Mouse (Mus musculus) ES-E14 (cell line): ENCODE data around the gene Etv5. TPM values are rescaled to one million over a fixed set of nuclear protein-coding genes. Genes with fewer than 3 reads are reported as not detected.
A peak's percentile ranks its signal among the peaks of the same experiment; 100 is the strongest.

Experiments
- DNase-seq: peaks from one replicate; pipeline ENCODE4 v3.0.0-alpha.2; 2013; ENCODE audit warnings: low read depth, low spot score
- H3K27ac ChIP-seq: 2 replicates; pipeline ENCODE4 v1.5.1; 2012; ENCODE audit warnings: low read depth, mild to moderate bottlenecking, low read length, moderate library complexity, mixed read lengths; ENCODE audit not compliant: poor library complexity, insufficient read depth, severe bottlenecking
- H3K36me3 ChIP-seq: 2 replicates; pipeline ENCODE4 v1.6.1; 2012; ENCODE audit warnings: mild to moderate bottlenecking, low read length, moderate library complexity, mixed read lengths; ENCODE audit not compliant: control insufficient read depth, poor library complexity, insufficient read depth, severe bottlenecking
- H3K4me1 ChIP-seq, 2 experiments: fragments of 150-350 bp in 1 of 2; sonication (generic) in 1 of 2; 2 replicates each; pipeline ENCODE4 v1.6.1; 2012; ENCODE audit warnings: low read length in 2 of 2, mild to moderate bottlenecking in 1 of 2, mixed read lengths in 1 of 2; ENCODE audit not compliant: control insufficient read depth in 2 of 2, insufficient read depth in 2 of 2, poor library complexity in 1 of 2
- H3K4me3 ChIP-seq, 2 experiments: fragments of 150-350 bp in 1 of 2; sonication (generic) in 1 of 2; 2 replicates each; pipeline ENCODE4 v1.5.1; 2012; ENCODE audit warnings: low read length in 2 of 2, low read depth in 1 of 2, mild to moderate bottlenecking in 1 of 2, mixed read lengths in 1 of 2; ENCODE audit not compliant: insufficient read depth in 1 of 2, poor library complexity in 1 of 2, severe bottlenecking in 1 of 2
- H3K9ac ChIP-seq: 2 replicates; pipeline ENCODE4 v1.6.1; 2012; ENCODE audit warnings: low read depth, mild to moderate bottlenecking, low read length, mixed read lengths; ENCODE audit not compliant: poor library complexity, insufficient read depth, severe bottlenecking
- H3K9me3 ChIP-seq: fragments of 150-350 bp; sonication (generic); 2 replicates; pipeline ENCODE4 v1.6.1; 2012; ENCODE audit warnings: low read depth, mild to moderate bottlenecking, low read length; ENCODE audit not compliant: control insufficient read depth, insufficient read depth
- CHD2 ChIP-seq: IDR thresholded peaks from 2 replicates; pipeline ENCODE4 v1.6.1; 2014; ENCODE audit warnings: mild to moderate bottlenecking, low read depth, low read length, inconsistent platforms
- HCFC1 ChIP-seq: IDR thresholded peaks from 2 replicates; pipeline ENCODE4 v1.6.1; 2012; ENCODE audit warnings: low read length, inconsistent platforms, borderline replicate concordance; ENCODE audit not compliant: insufficient read depth
- MAFK ChIP-seq: IDR thresholded peaks from 2 replicates; pipeline ENCODE4 v1.6.1; 2014; ENCODE audit warnings: mild to moderate bottlenecking, low read depth, low read length, inconsistent platforms; ENCODE audit not compliant: insufficient read depth
- ZC3H11A ChIP-seq: IDR thresholded peaks from 2 replicates; pipeline ENCODE4 v1.6.1; 2012; ENCODE audit warnings: low read depth, mild to moderate bottlenecking, inconsistent platforms, low read length, borderline replicate concordance
- ZNF384 ChIP-seq: IDR thresholded peaks from 2 replicates; pipeline ENCODE4 v1.6.1; 2012; ENCODE audit warnings: low read depth, low read length, inconsistent platforms
- in situ Hi-C, 2 experiments: fragments of 600-800 bp; cut with MboI; formaldehyde crosslinking; loops; one replicate each; pipeline ENCODE4 v1.15.1; 2025; ENCODE audit warnings: low sequenced_read_pairs in 2 of 2, inconsistent platforms in 1 of 2; ENCODE audit not compliant: unreplicated experiment in 2 of 2
- total RNA-seq: library from RNA; depleted of rRNA; stranded (reverse); fragments of 300-350 nt; gene quantifications from 2 replicates; pipeline ENCODE4 v1.2.3, GENCODE M21; 2012

Gene Etv5
- total RNA-seq, 1 experiment = 136 TPM

GRCm38 (mm10) chr16:22411764-22412163, 27.8 kb downstream of the Etv5 start:
- Histone ChIP-seq H3K36me3 (peaks cover 33% of the 10 kb centered on the region), H3K27ac (peak overlapping the region; percentile 97), H3K9ac (peak overlapping the region; percentile 50), H3K9me3 (no peaks in the 10 kb centered on the region), H3K4me3 (peak overlapping the region; percentile 61 to 69), H3K4me1 (peaks cover 19 to 32% of the 10 kb centered on the region in 2 experiments)
- in situ Hi-C loops = loop anchor here in 1 of 2 experiments (25.0 kb wide), 1 partner anchor 701 kb away; the partner anchor contains the start of gene Eif4a2
- no peak for DNase-seq
- TF ChIP-seq ZC3H11A = no peak

GRCm38 (mm10) chr16:22410000-22410399, 29.5 kb downstream of the Etv5 start:
- DNase-seq = no peak
- Histone ChIP-seq H3K36me3 (peaks cover 43% of the 10 kb centered on the region), H3K9ac (peak overlapping the region; percentile 68; the same call in 1 of the 2 replicates), H3K4me1 (peaks cover 10 to 25% of the 10 kb centered on the region in 2 experiments), H3K9me3 (no peaks in the 10 kb centered on the region), H3K27ac (peak overlapping the region; percentile 47), H3K4me3 (peak overlapping the region; percentile 61 to 69)
- no peak for TF ChIP-seq CHD2
- TF ChIP-seq HCFC1 = no peak
- no peak for TF ChIP-seq ZNF384
- no peak for TF ChIP-seq MAFK
- TF ChIP-seq ZC3H11A = no peak
- in situ Hi-C loops = loop anchor here in 1 of 2 experiments (25.0 kb wide), 1 partner anchor 702 kb away; the partner anchor contains the start of gene Eif4a2

GRCm38 (mm10) chr16:22408642-22409360, 30.7 kb downstream of the Etv5 start:
- in situ Hi-C loops = loop anchor here in 1 of 2 experiments (25.0 kb wide), 1 partner anchor 704 kb away; the partner anchor contains the start of gene Eif4a2
- Histone ChIP-seq H3K4me1 (peaks cover 6 to 16% of the 10 kb centered on the region in 2 experiments), H3K36me3 (peaks cover 47% of the 10 kb centered on the region), H3K9ac (peak overlapping the region; percentile 68; the same call in 1 of the 2 replicates), H3K27ac (peak overlapping the region; percentile 47), H3K4me3 (peak overlapping the region; percentile 61 to 69), H3K9me3 (no peaks in the 10 kb centered on the region)
- no peak for DNase-seq
- TF ChIP-seq ZC3H11A = no peak
- TF ChIP-seq MAFK = 0 out of 2 replicates have a peak, but pooled peaks have one; percentile 38
- TF ChIP-seq CHD2 = no peak

- Histone ChIP-seq H3K4me3 (no peak overlapping the region), H3K27ac (peak overlapping the region; percentile 93), H3K36me3 (peaks cover 49% of the 10 kb centered on the region), H3K9me3 (no peaks in the 10 kb centered on the region), H3K9ac (peak overlapping the region; percentile 51; the same call in 1 of the 2 replicates), H3K4me1 (peaks cover 2 to 17% of the 10 kb centered on the region in 2 experiments)
- no peak for DNase-seq
- no peak for TF ChIP-seq MAFK
- TF ChIP-seq CHD2 = no peak
- no peak for TF ChIP-seq ZNF384
- TF ChIP-seq ZC3H11A = no peak
- no peak for TF ChIP-seq HCFC1
- in situ Hi-C loops = loop anchor here in 1 of 2 experiments (25.0 kb wide), 1 partner anchor 706 kb away; the partner anchor contains the start of gene Eif4a2
These were observed 32.8 kb downstream of the Etv5 start for GRCm38 (mm10) chr16:22406747-22407146.
